Mouse (Mus musculus) embryonic stem cell, embryonic (primary cell): ENCODE measurements around the gene Cc2d1a.

Source experiments
- CTCF ChIA-PET, 4 experiments: fragments of 300-600 bp in 2 of 4; fragments of 350-600 bp in 2 of 4; sonication (Branson Sonifier 250); formaldehyde crosslinking; loops; one replicate each; lab custom pipeline; 2022; ENCODE audit warnings: inconsistent platforms in 2 of 4; lab: Charles Lee
- POLR2A ChIA-PET, 4 experiments: fragments of 300-600 bp in 2 of 4; fragments of 350-600 bp in 2 of 4; sonication (Branson Sonifier 250); formaldehyde crosslinking; loops; one replicate each; lab custom pipeline; 2022; ENCODE audit warnings: antibody characterized with exemption in 4 of 4, inconsistent platforms in 1 of 4; lab: Charles Lee

Cc2d1a gene

GRCm38 (mm10) chr8:84184085-84185043 lies 36.6 kb upstream of the Cc2d1a start:
- ChIA-PET POLR2A (interaction anchor here in 3 of 4 experiments (0.6 to 6.3 kb wide), 20 partner anchors 8 to 178 kb away, joined by 3 to 35 read pairs (median 3); partner anchors contain the start of genes Ccdc130 (in 1 of the 3) and Dcaf15 (in 1 of the 3)), CTCF (interaction anchor here in 2 of 4 experiments (0.6 to 11.3 kb wide), 8 partner anchors 21 to 289 kb away, joined by 3 to 152 read pairs (median 4); no protein-coding TSS in a partner anchor)

GRCm38 (mm10) chr8:84183261-84184084 lies 35.7 kb upstream of the Cc2d1a start:
- CTCF ChIA-PET = interaction anchor here in 3 of 4 experiments (0.5 to 11.3 kb wide), 7 partner anchors 11 to 146 kb away, joined by 3 to 152 read pairs (median 4); no protein-coding TSS in a partner anchor
- POLR2A ChIA-PET = interaction anchor here in 3 of 4 experiments (0.5 to 6.3 kb wide), 20 partner anchors 7 to 180 kb away, joined by 3 to 35 read pairs (median 4); partner anchors contain the start of genes Dcaf15 (in 1 of the 3) and Rfx1 (in 1 of the 3)

DNA sequence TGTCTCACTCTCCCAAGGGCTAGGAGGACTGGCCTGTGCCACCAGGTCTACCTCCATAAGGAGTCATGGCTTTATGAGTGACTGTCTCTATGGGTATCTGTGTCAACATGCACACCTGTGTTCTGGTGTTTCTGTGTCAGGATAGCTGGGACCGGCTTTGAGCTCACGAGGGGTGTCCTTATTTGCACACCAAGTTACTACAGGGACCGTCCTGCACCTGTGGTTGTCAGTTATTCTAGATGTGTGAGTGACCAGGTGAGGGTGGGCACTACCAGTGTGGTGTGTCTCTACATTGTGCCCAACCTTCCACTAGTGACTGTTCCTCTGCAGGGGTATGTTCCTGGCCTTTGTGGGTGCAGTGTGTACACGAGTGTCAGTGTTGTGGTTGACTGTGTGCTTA lies 35.1 kb upstream of the Cc2d1a start:
- CTCF ChIA-PET = interaction anchor here in 2 of 4 experiments (1.0 to 11.3 kb wide), 5 partner anchors 10 to 145 kb away, joined by 3 to 152 read pairs (median 4); no protein-coding TSS in a partner anchor
- POLR2A ChIA-PET = interaction anchor here in 3 of 4 experiments (0.5 to 6.3 kb wide), 10 partner anchors 8 to 179 kb away, joined by 3 to 35 read pairs (median 4); partner anchors contain the start of gene Rfx1 (in 1 of the 3)

- ChIA-PET POLR2A (interaction anchor here in 3 of 4 experiments (0.6 to 6.3 kb wide), 37 partner anchors 9 to 430 kb away, joined by 3 to 35 read pairs (median 3); partner anchors contain the start of genes Ccdc130 (in 2 of the 3), Dcaf15 (in 2 of the 3), Rfx1 (in 2 of the 3) and 4930432K21Rik (in 1 of the 3)), CTCF (interaction anchor here (0.6 to 2.4 kb wide), 11 partner anchors 9 to 333 kb away, joined by 3 to 13 read pairs (median 4); no protein-coding TSS in a partner anchor)
These were observed 32.9 kb upstream of the Cc2d1a start for GRCm38 (mm10) chr8:84180530-84181190.

GRCm38 (mm10) chr8:84179946-84180345 lies 32.2 kb upstream of the Cc2d1a start:
- ChIA-PET CTCF (interaction anchor here in 2 of 4 experiments (0.6 to 2.4 kb wide), 8 partner anchors 10 to 334 kb away, joined by 3 to 13 read pairs (median 5); no protein-coding TSS in a partner anchor), POLR2A (interaction anchor here in 3 of 4 experiments (0.6 to 6.3 kb wide), 22 partner anchors 9 to 322 kb away, joined by 3 to 35 read pairs (median 4); partner anchors contain the start of genes 4930432K21Rik (in 1 of the 3), Cc2d1a (in 1 of the 3), Ccdc130 (in 1 of the 3) and Dcaf15 (in 1 of the 3))

DNA sequence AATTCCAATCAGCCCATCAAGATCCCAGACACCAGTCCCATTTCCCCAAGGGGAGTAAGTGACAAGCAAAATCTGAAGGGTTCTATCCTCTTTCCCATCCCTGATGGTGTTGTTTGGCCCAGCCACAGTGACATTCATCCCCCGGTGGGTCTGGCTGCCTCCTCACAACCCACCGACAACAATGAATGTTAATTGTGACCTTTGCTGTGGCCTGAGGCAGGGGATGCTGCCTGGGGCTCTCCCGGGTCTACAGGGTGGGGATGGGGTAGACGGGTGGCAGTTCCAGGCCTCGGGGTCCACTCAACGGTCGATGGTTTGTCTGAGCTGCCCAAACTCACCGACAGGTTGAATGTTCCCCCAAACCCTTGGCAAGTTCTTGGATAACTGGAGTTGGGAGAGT lies 30.9 kb upstream of the Cc2d1a start:
- ChIA-PET POLR2A (interaction anchor here in 2 of 4 experiments (1.2 to 6.3 kb wide), 3 partner anchors 14 to 74 kb away, joined by 3 to 35 read pairs (median 5); partner anchors contain the start of gene Dcaf15 (in 1 of the 2)), CTCF (no interaction called here)

DNA sequence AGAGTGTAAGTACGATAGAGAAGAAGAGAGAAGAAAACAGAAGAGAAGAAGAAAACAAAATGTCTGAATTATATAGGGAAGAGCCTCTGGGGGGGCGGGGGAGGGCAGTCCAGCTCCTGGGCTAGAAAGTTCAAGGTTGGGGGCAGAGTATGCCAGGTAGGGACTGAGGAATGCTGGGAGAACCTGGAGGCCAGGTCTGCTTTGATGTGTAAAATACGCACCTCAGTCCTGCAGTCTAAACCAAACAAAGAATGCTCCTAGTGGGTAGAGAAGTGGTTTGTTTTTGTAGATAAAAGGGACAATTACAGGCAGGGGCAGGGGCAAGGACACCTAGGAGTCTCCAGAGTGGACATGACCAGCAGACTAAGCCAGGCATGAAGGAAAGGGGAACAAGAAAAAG lies 29.7 kb upstream of the Cc2d1a start:
- CTCF ChIA-PET = interaction anchor here in 1 of 4 experiments (0.9 to 2.0 kb wide), 3 partner anchors 12 to 118 kb away, joined by 3 to 9 read pairs (median 7); no protein-coding TSS in a partner anchor

GRCm38 (mm10) chr8:84176560-84176959 lies 28.8 kb upstream of the Cc2d1a start:
- ChIA-PET CTCF (interaction anchor here in 3 of 4 experiments (0.6 to 2.0 kb wide), 8 partner anchors 9 to 275 kb away, joined by 3 to 9 read pairs (median 5); no protein-coding TSS in a partner anchor), POLR2A (interaction anchor here (0.5 to 1.6 kb wide), 22 partner anchors 8 to 1381 kb away, joined by 3 to 10 read pairs (median 3); partner anchors contain the start of genes 4930432K21Rik (in 1 of the 4), Cc2d1a (in 1 of the 4), Dcaf15 (in 1 of the 4) and Nanos3 (in 1 of the 4))

More for the DNA sequence above, 29.7 kb upstream of the Cc2d1a start:
- POLR2A ChIA-PET = interaction anchor here (0.6 to 1.6 kb wide), 10 partner anchors 14 to 158 kb away, joined by 3 to 7 read pairs (median 4); partner anchors contain the start of gene Mri1 (in 1 of the 4)

GRCm38 (mm10) chr8:84173861-84174260 lies 26.1 kb upstream of the Cc2d1a start:
- ChIA-PET CTCF (interaction anchor here in 2 of 4 experiments (0.5 to 1.6 kb wide), 3 partner anchors 13 to 783 kb away, joined by 3 read pairs; no protein-coding TSS in a partner anchor), POLR2A (interaction anchor here in 2 of 4 experiments (0.9 to 1.4 kb wide), 5 partner anchors 9 to 135 kb away, joined by 3 to 6 read pairs (median 3); no protein-coding TSS in a partner anchor)

DNA sequence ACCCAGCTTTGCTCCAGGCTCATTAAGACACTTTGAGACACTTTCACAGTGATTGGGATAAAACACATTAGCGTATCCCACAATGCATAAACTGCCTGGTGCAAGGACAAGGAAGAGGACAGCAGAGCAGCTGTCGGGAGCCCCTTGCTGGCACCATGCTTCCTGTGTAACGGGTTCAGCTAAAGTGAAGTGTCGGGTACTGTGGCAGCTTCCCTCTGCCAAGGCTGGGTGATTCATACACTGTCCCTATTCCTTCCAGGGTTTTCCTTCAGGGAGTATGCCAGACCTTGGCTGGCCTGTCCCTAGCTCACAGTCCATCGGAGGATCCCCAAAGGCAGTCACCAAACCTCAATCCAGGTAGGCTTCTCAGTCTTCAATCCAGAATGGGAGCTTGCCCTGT lies 22.4 kb upstream of the Cc2d1a start:
- ChIA-PET CTCF (interaction anchor here in 1 of 4 experiments (1.0 kb wide), 1 partner anchor 40 kb away, joined by 3 read pairs; no protein-coding TSS in a partner anchor), POLR2A (interaction anchor here in 1 of 4 experiments (0.7 to 1.7 kb wide), 2 partner anchors 12 to 20 kb away, joined by 3 to 6 read pairs; no protein-coding TSS in a partner anchor)

GRCm38 (mm10) chr8:84167696-84168095 lies 20.0 kb upstream of the Cc2d1a start:
- CTCF ChIA-PET = interaction anchor here in 1 of 4 experiments (0.5 to 1.4 kb wide), 3 partner anchors 9 to 212 kb away, joined by 3 to 5 read pairs (median 4); partner anchors contain the start of gene Asf1b
- POLR2A ChIA-PET = interaction anchor here in 3 of 4 experiments (0.7 to 2.0 kb wide), 12 partner anchors 8 to 113 kb away, joined by 3 to 4 read pairs (median 3); partner anchors contain the start of genes 4930432K21Rik (in 1 of the 3), Cc2d1a (in 1 of the 3) and Dcaf15 (in 1 of the 3)

- CTCF ChIA-PET = interaction anchor here in 1 of 4 experiments (0.6 kb wide), 1 partner anchor 577 kb away, joined by 3 read pairs; no protein-coding TSS in a partner anchor
- POLR2A ChIA-PET = interaction anchor here in 2 of 4 experiments (0.6 to 1.6 kb wide), 3 partner anchors 10 to 182 kb away, joined by 3 to 5 read pairs (median 4); partner anchors contain the start of genes 4930432K21Rik (in 1 of the 2) and Cc2d1a (in 1 of the 2)
These were observed 9.9 kb upstream of the Cc2d1a start for GRCm38 (mm10) chr8:84157620-84158019.

GRCm38 (mm10) chr8:84149181-84149580 lies 1.4 kb upstream of the Cc2d1a start:
- POLR2A ChIA-PET = interaction anchor here in 3 of 4 experiments (0.6 to 4.8 kb wide), 27 partner anchors 10 to 434 kb away, joined by 3 to 34 read pairs (median 3); partner anchors contain the start of genes Asf1b (in 1 of the 3), Cacna1a (in 1 of the 3), Ccdc130 (in 1 of the 3) and Dcaf15 (in 1 of the 3)

DNA sequence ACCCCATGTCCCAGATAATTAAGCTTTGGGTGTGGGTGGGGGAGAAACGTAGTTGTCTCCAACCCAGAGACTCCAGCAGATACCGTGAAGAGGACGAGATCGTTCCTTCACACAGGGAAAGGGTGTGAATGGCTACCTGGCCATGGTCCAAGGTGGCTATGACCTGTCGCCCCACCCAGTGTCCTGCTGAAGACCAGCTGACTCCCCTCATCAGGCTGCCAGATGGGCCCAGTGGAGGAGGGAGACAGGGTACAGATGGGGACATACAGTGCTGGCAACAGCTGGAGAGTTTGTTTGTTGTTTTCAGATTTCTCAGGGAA lies 755 bp upstream of the Cc2d1a start:
- CTCF ChIA-PET = interaction anchor here in 2 of 4 experiments (0.7 to 1.4 kb wide), 3 partner anchors 14 to 193 kb away, joined by 3 read pairs; partner anchors contain the start of gene Asf1b (in 1 of the 2)
- POLR2A ChIA-PET = interaction anchor here in 3 of 4 experiments (0.6 to 4.8 kb wide), 37 partner anchors 9 to 318 kb away, joined by 3 to 34 read pairs (median 3); partner anchors contain the start of genes Dcaf15 (in 2 of the 3), Rfx1 (in 2 of the 3), Asf1b (in 1 of the 3) and Cacna1a (in 1 of the 3)

More at GRCm38 (mm10) chr8:84149181-84149580, 1.4 kb upstream of the Cc2d1a start:
- CTCF ChIA-PET = no interaction called here

DNA sequence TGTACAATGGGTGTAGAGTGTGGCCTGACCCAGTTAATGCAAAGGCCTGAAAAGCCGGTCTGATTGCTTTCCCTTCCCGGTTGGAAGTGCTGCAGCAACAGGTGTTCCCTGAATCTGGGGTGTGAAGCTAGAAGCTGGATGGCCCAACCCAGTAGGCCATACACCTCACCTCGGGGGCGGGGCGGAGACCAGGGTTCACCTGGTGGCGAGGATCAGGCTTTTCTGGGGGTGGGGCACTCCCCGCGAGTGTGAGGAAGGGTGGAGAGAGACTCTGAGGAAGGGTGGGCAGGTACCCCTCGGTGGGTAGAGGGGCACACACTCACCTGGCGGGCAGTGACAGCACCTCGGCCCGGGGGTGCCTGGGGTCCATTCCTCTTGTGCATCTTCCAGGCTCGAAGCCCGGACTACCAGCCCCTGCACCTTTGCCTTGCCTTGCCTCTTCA lies 391 bp downstream of the Cc2d1a start:
- POLR2A ChIA-PET = interaction anchor here (0.6 to 4.8 kb wide), 30 partner anchors 9 to 432 kb away, joined by 3 to 34 read pairs (median 4); partner anchors contain the start of genes Rfx1 (in 2 of the 4), Adgre5 (in 1 of the 4), Dcaf15 (in 1 of the 4) and Ddx39 (in 1 of the 4)

More for the DNA sequence above, 391 bp downstream of the Cc2d1a start:
- CTCF ChIA-PET = interaction anchor here in 2 of 4 experiments (1.2 to 1.4 kb wide), 2 partner anchors 15 to 139 kb away, joined by 3 read pairs; no protein-coding TSS in a partner anchor
